Mouse (Mus musculus): ENCODE results near the gene Dcaf15.

DNA sequence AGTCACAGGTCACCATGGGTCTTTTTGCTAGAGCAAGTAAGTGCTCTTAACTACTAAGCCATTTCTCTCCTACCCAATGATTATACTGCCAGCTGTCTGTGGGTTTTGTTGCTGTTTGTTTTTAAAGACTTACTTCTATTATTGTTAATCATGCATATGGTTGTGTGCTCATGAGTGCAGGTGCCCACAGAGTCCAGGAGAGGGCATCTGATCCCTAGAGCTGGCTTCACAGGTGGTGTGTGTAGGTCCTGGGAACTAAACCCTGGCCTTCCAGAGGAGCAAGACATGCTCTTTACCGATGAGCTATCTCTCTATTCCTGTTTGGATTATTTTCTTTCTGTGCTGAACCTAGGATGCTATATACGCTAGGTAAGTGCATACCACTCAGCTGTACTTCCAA, 45.3 kb downstream of the Dcaf15 start:
- TF ChIP-seq POLR2A (IDR thresholded peaks at IDR 0.05; ENCODE audit: low read depth, low read length) (no peak), CTCF (IDR thresholded peaks at IDR 0.05; ENCODE audit: extremely low read depth, insufficient read length, insufficient replicate concordance, low read depth, low read length) (no peak)
